Mouse (Mus musculus) thymus, adult 2 months (tissue): ENCODE measurements around the gene Rec8.

Experiments
- CTCF ChIP-seq: fragments of 200-500 bp; IDR thresholded peaks from 2 replicates; pipeline ENCODE4 v1.5.1; 2012; ENCODE audit warnings: mild to moderate bottlenecking, control low read depth, low read length, moderate library complexity, borderline replicate concordance; ENCODE audit not compliant: control insufficient read depth, poor library complexity, insufficient read depth; ENCODE audit errors: extremely low read depth
- POLR2A ChIP-seq: fragments of 200-500 bp; IDR thresholded peaks from 2 replicates; pipeline ENCODE4 v1.6.1; 2012; ENCODE audit warnings: mild to moderate bottlenecking, low read length, control low read depth, moderate library complexity; ENCODE audit not compliant: control insufficient read depth, poor library complexity, insufficient read depth; ENCODE audit errors: extremely low read depth

GRCm38 (mm10) chr14:55580731-55581130 lies 37.1 kb upstream of the Rec8 start:
- TF ChIP-seq POLR2A (no peak), CTCF (no peak)
